Mouse (Mus musculus) myocyte (in vitro differentiated cells): ENCODE results near the gene Atp1b2. TPM values are rescaled to one million over a fixed set of nuclear protein-coding genes. Genes with fewer than 3 reads are reported as not detected.

ENCODE experiments used
- H3K27me3 ChIP-seq: one replicate; pipeline ENCODE4 v1.6.1; 2011; ENCODE audit not compliant: control insufficient read depth, insufficient read depth, insufficient read length
- H3K36me3 ChIP-seq: one replicate; pipeline ENCODE4 v1.6.1; 2011; ENCODE audit not compliant: control insufficient read depth, insufficient read depth
- H3K4me2 ChIP-seq: one replicate; pipeline ENCODE4 v1.6.1; 2011; ENCODE audit warnings: low read depth, control low read depth
- H3K4me3 ChIP-seq: one replicate; pipeline ENCODE4 v1.5.1; 2011; ENCODE audit warnings: mild to moderate bottlenecking, control low read depth, moderate library complexity
- H3K79me2 ChIP-seq: one replicate; pipeline ENCODE4 v1.6.1; 2011; ENCODE audit not compliant: control insufficient read depth, insufficient read depth
- H3ac ChIP-seq: one replicate; pipeline ENCODE4 v1.6.1; 2011; ENCODE audit not compliant: control insufficient read depth, insufficient read length
- CEBPB ChIP-seq: IDR thresholded peaks from 2 replicates; pipeline ENCODE4 v1.6.1; 2011; ENCODE audit warnings: mild to moderate bottlenecking, moderate library complexity; ENCODE audit not compliant: poor library complexity, insufficient read depth, severe bottlenecking
- E2F4 ChIP-seq: IDR thresholded peaks from one replicate; pipeline ENCODE4 v1.6.1; 2011; ENCODE audit warnings: mild to moderate bottlenecking, control low read depth, moderate library complexity; ENCODE audit not compliant: insufficient read depth
- MAX ChIP-seq: IDR thresholded peaks from one replicate; pipeline ENCODE4 v1.6.1; 2011; ENCODE audit warnings: low read depth, mild to moderate bottlenecking, control low read depth
- MYOD1 ChIP-seq, 3 experiments: IDR thresholded peaks; one replicate each; pipeline ENCODE4 v1.6.1; 2011; ENCODE audit warnings: control low read depth in 2 of 3, low read depth in 2 of 3, mild to moderate bottlenecking in 2 of 3, moderate library complexity in 1 of 3; ENCODE audit not compliant: insufficient read length in 2 of 3, control insufficient read depth in 1 of 3
- MYOG ChIP-seq, 3 experiments: IDR thresholded peaks; one replicate each; pipeline ENCODE4 v1.6.1; 2011; ENCODE audit warnings: control low read depth in 2 of 3, low read depth in 2 of 3, mild to moderate bottlenecking in 2 of 3; ENCODE audit not compliant: insufficient read length in 2 of 3, control insufficient read depth in 1 of 3, insufficient read depth in 1 of 3
- POLR2A ChIP-seq: IDR thresholded peaks from one replicate; pipeline ENCODE4 v1.6.1; 2011; ENCODE audit warnings: low read depth, mild to moderate bottlenecking, control low read depth, moderate library complexity; ENCODE audit not compliant: insufficient read length
- POLR2AphosphoS2 ChIP-seq: IDR thresholded peaks from one replicate; pipeline ENCODE4 v1.6.1; 2011; ENCODE audit warnings: low read depth, control low read depth; ENCODE audit not compliant: insufficient read length
- REST ChIP-seq: IDR thresholded peaks from one replicate; pipeline ENCODE4 v1.6.1; 2011; ENCODE audit warnings: mild to moderate bottlenecking, control low read depth, moderate library complexity; ENCODE audit not compliant: insufficient read depth, insufficient read length
- SRF ChIP-seq: IDR thresholded peaks from one replicate; pipeline ENCODE4 v1.6.1; 2011; ENCODE audit warnings: low read depth; ENCODE audit not compliant: control insufficient read depth, insufficient read length
- TCF12 ChIP-seq: IDR thresholded peaks from one replicate; pipeline ENCODE4 v1.6.1; 2011; ENCODE audit warnings: mild to moderate bottlenecking, control low read depth; ENCODE audit not compliant: poor library complexity, insufficient read depth, severe bottlenecking
- TCF3 ChIP-seq: IDR thresholded peaks from one replicate; pipeline ENCODE4 v1.6.1; 2011; ENCODE audit warnings: low read depth, control low read depth; ENCODE audit not compliant: insufficient read length
- USF1 ChIP-seq: IDR thresholded peaks from one replicate; pipeline ENCODE4 v1.6.1; 2011; ENCODE audit warnings: low read depth, mild to moderate bottlenecking, control low read depth, moderate library complexity
- polyA plus RNA-seq: library from polyadenylated mRNA; unstranded; fragments of >200 nt; fragmentation: generic; extraction: Trizol; gene quantifications from one replicate; pipeline ENCODE4 v1.2.1, GENCODE M21; 2012; ENCODE audit warnings: missing spikeins

Atp1b2 gene
- polyA plus RNA-seq, 1 experiment = 6.6 TPM

GRCm38 (mm10) chr11:69563373-69563772 lies 42.4 kb downstream of the Atp1b2 start:
- Histone ChIP-seq H3K79me2 (no peaks in the 10 kb centered on the region), H3K36me3 (peaks cover 11% of the 10 kb centered on the region), H3K4me3 (no peak overlapping the region), H3ac (no peak overlapping the region), H3K27me3 (no peaks in the 10 kb centered on the region), H3K4me2 (no peak overlapping the region)
- no peak for TF ChIP-seq TCF12
- no peak for TF ChIP-seq MYOD1 (IDR thresholded peaks at IDR 0.05; ENCODE audit: control insufficient read depth in 1 of 3, insufficient read length in 2 of 3, low read depth in 2 of 3)
- no peak for TF ChIP-seq USF1
- TF ChIP-seq POLR2A = no peak
- no peak for TF ChIP-seq E2F4
- TF ChIP-seq MYOG (IDR thresholded peaks at IDR 0.05; ENCODE audit: control insufficient read depth in 1 of 3, insufficient read depth in 1 of 3, insufficient read length in 2 of 3, low read depth in 2 of 3) = no peak
- no peak for TF ChIP-seq TCF3
- no peak for TF ChIP-seq POLR2AphosphoS2
- TF ChIP-seq CEBPB = no peak
- TF ChIP-seq REST = no peak
- TF ChIP-seq SRF = no peak
- TF ChIP-seq MAX = no peak

DNA sequence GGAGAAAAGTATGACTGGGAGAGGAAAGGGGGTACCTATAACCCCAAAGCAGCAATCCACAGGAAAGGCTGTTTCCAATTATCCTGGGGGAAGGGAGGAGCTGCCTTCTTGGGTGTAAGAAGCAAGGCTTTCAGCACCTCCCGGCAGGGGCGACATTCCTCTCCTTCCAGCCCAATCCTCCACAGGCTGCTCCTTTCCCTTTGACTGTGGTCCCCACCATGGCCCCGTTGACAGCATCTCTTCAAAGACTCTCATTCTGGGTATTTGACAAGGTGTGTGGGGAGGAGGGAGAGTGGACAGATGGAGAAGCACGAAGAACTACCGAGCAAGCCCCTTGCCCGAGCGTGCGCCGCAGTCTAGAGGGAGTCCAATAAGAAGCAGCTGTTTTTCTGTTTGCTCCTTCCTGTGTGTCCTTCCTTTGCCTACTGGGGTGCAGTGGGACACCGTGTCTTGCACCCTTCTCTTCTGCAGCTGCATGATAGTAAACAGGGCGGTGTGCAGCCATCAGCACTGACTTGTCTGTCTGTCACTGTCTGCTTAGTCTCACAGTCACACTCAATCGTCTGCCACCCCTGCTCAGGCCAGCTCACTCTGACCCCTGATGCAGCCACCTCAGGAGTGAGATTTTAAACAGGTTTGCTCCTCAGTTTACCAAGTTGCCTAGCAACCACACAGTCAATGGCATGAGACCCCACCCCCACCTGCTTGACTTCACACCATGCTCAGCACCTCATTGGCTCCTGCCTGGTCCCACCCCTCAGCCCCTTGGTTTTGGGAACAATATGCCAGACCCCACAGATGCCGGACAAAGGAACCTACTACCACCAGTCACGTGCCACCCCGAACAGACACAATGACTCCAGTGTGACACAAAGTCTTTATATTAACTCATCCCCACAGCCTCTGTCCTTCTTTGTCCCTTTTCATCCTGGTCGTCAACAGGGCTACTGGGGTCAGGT lies 44.6 kb downstream of the Atp1b2 start:
- TF ChIP-seq SRF (no peak), REST (no peak), TCF3 (no peak), TCF12 (no peak), USF1 (no peak), MYOD1 (IDR thresholded peaks at IDR 0.05; ENCODE audit: control insufficient read depth in 1 of 3, insufficient read length in 2 of 3, low read depth in 2 of 3) (no peak), POLR2AphosphoS2 (no peak), CEBPB (no peak), MAX (no peak), MYOG (IDR thresholded peaks at IDR 0.05; ENCODE audit: control insufficient read depth in 1 of 3, insufficient read depth in 1 of 3, insufficient read length in 2 of 3, low read depth in 2 of 3) (no peak)
- Histone ChIP-seq H3K4me3 (no peak overlapping the region), H3ac (no peak overlapping the region), H3K4me2 (no peak overlapping the region), H3K79me2 (no peaks in the 10 kb centered on the region), H3K36me3 (peaks cover 11% of the 10 kb centered on the region), H3K27me3 (no peaks in the 10 kb centered on the region)

DNA sequence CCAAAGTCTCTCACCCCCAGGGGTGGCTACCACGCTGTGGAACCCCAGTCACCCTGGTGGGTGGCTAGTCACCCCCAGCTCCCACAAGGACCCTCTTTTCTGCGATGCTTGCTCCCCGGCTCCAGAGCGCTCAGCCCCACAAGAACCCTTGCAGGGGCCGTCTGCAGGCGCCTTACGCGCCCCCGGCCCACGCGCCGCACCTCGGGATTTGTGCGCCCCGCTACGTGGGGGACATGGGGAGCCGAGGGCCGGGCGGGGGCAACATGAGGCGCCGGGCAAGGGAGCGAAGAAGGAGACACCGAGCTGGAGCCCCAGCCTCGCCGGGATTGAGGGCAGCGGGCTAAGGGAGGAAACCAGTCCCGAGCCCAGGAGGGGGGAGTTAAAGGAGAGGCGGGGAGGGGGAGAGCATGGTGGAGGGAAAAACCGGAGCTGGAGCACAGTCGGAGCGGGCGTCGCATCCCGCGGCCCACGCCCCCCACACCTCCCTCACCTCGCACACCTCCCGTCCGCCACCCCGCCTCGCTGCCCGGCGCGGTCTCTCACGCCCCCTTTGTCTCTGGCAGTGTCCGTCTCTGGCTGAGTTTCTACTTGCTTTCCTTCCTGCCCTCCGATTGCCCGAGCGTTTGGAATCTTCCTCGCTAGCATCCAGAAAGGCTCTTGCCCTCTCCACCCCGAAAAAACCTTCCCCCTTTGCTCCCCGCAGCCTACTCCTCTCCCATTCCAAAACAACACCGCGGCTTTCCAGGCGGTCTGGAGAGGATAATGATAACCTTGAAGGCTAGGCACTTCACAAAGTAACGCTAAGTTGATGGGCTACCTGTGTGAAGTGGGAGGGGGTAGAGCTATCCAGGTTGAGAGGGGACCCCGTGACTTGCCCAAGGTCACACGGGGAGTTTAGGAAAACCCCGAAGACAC lies 45.6 kb downstream of the Atp1b2 start, which contains the start of gene Efnb3:
Efnb3 (minus strand) TSS at position 355 of the 915 bp plus-strand sequence.
- H3K79me2 ChIP-seq = no peaks in the 10 kb centered on the region
- H3K27me3 ChIP-seq = no peaks in the 10 kb centered on the region
- no peak within 1 kb of the TSS for H3K4me3 ChIP-seq
- TF ChIP-seq POLR2A (no peak), E2F4 (no peak), USF1 (no peak), MAX (no peak), POLR2AphosphoS2 (no peak), REST (no peak), CEBPB (no peak), MYOG (IDR thresholded peaks at IDR 0.05; ENCODE audit: control insufficient read depth in 1 of 3, insufficient read depth in 1 of 3, insufficient read length in 2 of 3, low read depth in 2 of 3) (no peak), SRF (no peak), MYOD1 (IDR thresholded peaks at IDR 0.05; ENCODE audit: control insufficient read depth in 1 of 3, insufficient read length in 2 of 3, low read depth in 2 of 3) (no peak), TCF3 (no peak), TCF12 (no peak)
- no peak within 1 kb of the TSS for H3ac ChIP-seq
- H3K4me2 ChIP-seq = no peak within 1 kb of the TSS
- peaks cover 11% of the 10 kb centered on the region for H3K36me3 ChIP-seq

DNA sequence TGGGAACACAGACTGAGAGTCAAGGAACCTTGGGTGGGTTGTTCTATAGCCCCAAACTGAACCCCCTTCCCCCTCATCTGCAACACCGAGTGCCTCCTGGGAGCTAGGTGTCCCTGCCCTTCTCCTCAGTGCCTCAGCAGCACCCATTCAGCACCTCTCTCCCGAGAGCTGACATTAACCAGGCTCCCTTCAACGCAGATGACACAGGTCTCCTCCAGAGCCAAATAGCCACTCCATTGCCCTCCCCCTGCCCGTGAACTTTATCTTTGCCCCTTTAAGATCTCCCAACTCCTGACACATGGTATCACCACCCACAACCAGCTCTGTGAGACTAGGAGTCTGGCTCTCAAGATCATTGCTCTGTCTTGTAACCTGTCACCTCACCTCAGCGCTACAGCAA lies 46.6 kb downstream of the Atp1b2 start:
- Histone ChIP-seq H3K36me3 (peaks cover 8% of the 10 kb centered on the region), H3K4me2 (no peak overlapping the region), H3K79me2 (no peaks in the 10 kb centered on the region), H3K4me3 (no peak overlapping the region), H3K27me3 (no peaks in the 10 kb centered on the region), H3ac (no peak overlapping the region)
- no peak for TF ChIP-seq REST
- TF ChIP-seq MYOG (IDR thresholded peaks at IDR 0.05; ENCODE audit: control insufficient read depth in 1 of 3, insufficient read depth in 1 of 3, insufficient read length in 2 of 3, low read depth in 2 of 3) = no peak
- TF ChIP-seq CEBPB = no peak
- no peak for TF ChIP-seq E2F4
- no peak for TF ChIP-seq MYOD1 (IDR thresholded peaks at IDR 0.05; ENCODE audit: control insufficient read depth in 1 of 3, insufficient read length in 2 of 3, low read depth in 2 of 3)
- no peak for TF ChIP-seq MAX
- TF ChIP-seq SRF = no peak
- TF ChIP-seq POLR2AphosphoS2 = no peak
- TF ChIP-seq USF1 = no peak
- TF ChIP-seq TCF12 = no peak
- no peak for TF ChIP-seq POLR2A
- TF ChIP-seq TCF3 = no peak
